Mouse (Mus musculus) myocyte (in vitro differentiated cells): Measurements from ENCODE around the gene Ppp1r11. TPM values are rescaled to one million over a fixed set of nuclear protein-coding genes. Genes with fewer than 3 reads are reported as not detected.

Source experiments
- H3K27me3 ChIP-seq: one replicate; pipeline ENCODE4 v1.6.1; 2011; ENCODE audit not compliant: control insufficient read depth, insufficient read depth, insufficient read length
- H3K36me3 ChIP-seq: one replicate; pipeline ENCODE4 v1.6.1; 2011; ENCODE audit not compliant: control insufficient read depth, insufficient read depth
- H3K4me2 ChIP-seq: one replicate; pipeline ENCODE4 v1.6.1; 2011; ENCODE audit warnings: low read depth, control low read depth
- H3K4me3 ChIP-seq: one replicate; pipeline ENCODE4 v1.5.1; 2011; ENCODE audit warnings: mild to moderate bottlenecking, control low read depth, moderate library complexity
- H3K79me2 ChIP-seq: one replicate; pipeline ENCODE4 v1.6.1; 2011; ENCODE audit not compliant: control insufficient read depth, insufficient read depth
- H3ac ChIP-seq: one replicate; pipeline ENCODE4 v1.6.1; 2011; ENCODE audit not compliant: control insufficient read depth, insufficient read length
- E2F4 ChIP-seq: IDR thresholded peaks from one replicate; pipeline ENCODE4 v1.6.1; 2011; ENCODE audit warnings: mild to moderate bottlenecking, control low read depth, moderate library complexity; ENCODE audit not compliant: insufficient read depth
- MAX ChIP-seq: IDR thresholded peaks from one replicate; pipeline ENCODE4 v1.6.1; 2011; ENCODE audit warnings: low read depth, mild to moderate bottlenecking, control low read depth
- MYOD1 ChIP-seq, 3 experiments: IDR thresholded peaks; one replicate each; pipeline ENCODE4 v1.6.1; 2011; ENCODE audit warnings: control low read depth in 2 of 3, low read depth in 2 of 3, mild to moderate bottlenecking in 2 of 3, moderate library complexity in 1 of 3; ENCODE audit not compliant: insufficient read length in 2 of 3, control insufficient read depth in 1 of 3
- MYOG ChIP-seq, 3 experiments: IDR thresholded peaks; one replicate each; pipeline ENCODE4 v1.6.1; 2011; ENCODE audit warnings: control low read depth in 2 of 3, low read depth in 2 of 3, mild to moderate bottlenecking in 2 of 3; ENCODE audit not compliant: insufficient read length in 2 of 3, control insufficient read depth in 1 of 3, insufficient read depth in 1 of 3
- POLR2A ChIP-seq: IDR thresholded peaks from one replicate; pipeline ENCODE4 v1.6.1; 2011; ENCODE audit warnings: low read depth, mild to moderate bottlenecking, control low read depth, moderate library complexity; ENCODE audit not compliant: insufficient read length
- POLR2AphosphoS2 ChIP-seq: IDR thresholded peaks from one replicate; pipeline ENCODE4 v1.6.1; 2011; ENCODE audit warnings: low read depth, control low read depth; ENCODE audit not compliant: insufficient read length
- REST ChIP-seq: IDR thresholded peaks from one replicate; pipeline ENCODE4 v1.6.1; 2011; ENCODE audit warnings: mild to moderate bottlenecking, control low read depth, moderate library complexity; ENCODE audit not compliant: insufficient read depth, insufficient read length
- SRF ChIP-seq: IDR thresholded peaks from one replicate; pipeline ENCODE4 v1.6.1; 2011; ENCODE audit warnings: low read depth; ENCODE audit not compliant: control insufficient read depth, insufficient read length
- TCF12 ChIP-seq: IDR thresholded peaks from one replicate; pipeline ENCODE4 v1.6.1; 2011; ENCODE audit warnings: mild to moderate bottlenecking, control low read depth; ENCODE audit not compliant: poor library complexity, insufficient read depth, severe bottlenecking
- TCF3 ChIP-seq: IDR thresholded peaks from one replicate; pipeline ENCODE4 v1.6.1; 2011; ENCODE audit warnings: low read depth, control low read depth; ENCODE audit not compliant: insufficient read length
- USF1 ChIP-seq: IDR thresholded peaks from one replicate; pipeline ENCODE4 v1.6.1; 2011; ENCODE audit warnings: low read depth, mild to moderate bottlenecking, control low read depth, moderate library complexity
- polyA plus RNA-seq: library from polyadenylated mRNA; unstranded; fragments of >200 nt; fragmentation: generic; extraction: Trizol; gene quantifications from one replicate; pipeline ENCODE4 v1.2.1, GENCODE M21; 2012; ENCODE audit warnings: missing spikeins

The Ppp1r11 gene
- polyA plus RNA-seq, 1 experiment: 153 TPM

DNA sequence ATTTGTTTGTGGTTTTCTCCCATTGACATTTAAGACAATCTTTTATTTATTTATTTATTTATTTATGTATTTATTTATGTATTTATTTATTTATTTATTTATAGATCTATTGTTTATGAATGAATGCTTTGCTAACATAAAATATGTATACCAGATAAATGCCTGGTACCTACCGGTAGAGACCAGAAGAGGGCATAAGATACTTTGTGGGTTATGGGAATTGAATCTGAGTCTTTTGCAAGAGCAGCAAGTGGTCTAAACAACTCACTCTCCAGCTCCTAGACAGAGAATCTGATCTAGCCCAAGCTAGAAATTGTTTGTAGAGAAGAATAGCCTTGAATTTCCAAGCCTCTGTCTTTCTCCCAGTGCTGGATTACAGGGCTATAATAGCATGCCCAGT is 50.9 kb downstream of the Ppp1r11 start:
- no peak overlapping the region for H3K4me2 ChIP-seq
- no peak overlapping the region for H3K4me3 ChIP-seq
- TF ChIP-seq TCF3 (no peak), TCF12 (no peak), MAX (no peak), SRF (no peak), POLR2A (no peak), E2F4 (no peak), REST (no peak), MYOD1 (IDR thresholded peaks at IDR 0.05; ENCODE audit: control insufficient read depth in 1 of 3, insufficient read length in 2 of 3, low read depth in 2 of 3) (no peak), USF1 (no peak), POLR2AphosphoS2 (no peak)
- H3K27me3 ChIP-seq: no peaks in the 10 kb centered on the region
- no peak overlapping the region for H3ac ChIP-seq
- no peaks in the 10 kb centered on the region for H3K79me2 ChIP-seq
- no peaks in the 10 kb centered on the region for H3K36me3 ChIP-seq

DNA sequence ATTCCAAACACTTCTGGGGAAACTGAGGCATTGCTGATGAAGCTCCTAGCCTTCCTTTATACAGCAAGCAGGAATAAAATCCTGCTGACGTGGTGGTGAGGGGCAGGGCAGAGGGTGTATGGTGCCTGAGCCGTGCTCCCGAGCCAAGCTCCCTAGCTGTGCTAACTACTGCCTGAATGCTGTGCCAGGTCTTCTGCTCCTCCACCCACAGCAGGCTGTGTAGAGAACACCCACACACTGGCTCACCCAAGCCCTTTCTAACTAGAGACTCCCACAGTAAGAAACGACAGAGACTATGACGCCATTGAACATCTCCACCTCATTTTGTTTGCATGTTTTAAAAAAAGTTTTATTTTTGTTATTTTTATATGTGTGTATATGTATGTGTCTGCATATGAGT is 51.5 kb downstream of the Ppp1r11 start:
- Histone ChIP-seq H3K79me2 (no peaks in the 10 kb centered on the region), H3K4me2 (no peak overlapping the region), H3ac (no peak overlapping the region), H3K4me3 (no peak overlapping the region), H3K36me3 (no peaks in the 10 kb centered on the region), H3K27me3 (no peaks in the 10 kb centered on the region)
- TF ChIP-seq TCF3: no peak
- no peak for TF ChIP-seq REST

GRCm38 (mm10) chr17:36899376-36899775 is 52.2 kb downstream of the Ppp1r11 start:
- no peaks in the 10 kb centered on the region for H3K27me3 ChIP-seq
- TF ChIP-seq POLR2A: no peak
- TF ChIP-seq E2F4: no peak
- no peak for TF ChIP-seq TCF12
- no peak for TF ChIP-seq MYOG (IDR thresholded peaks at IDR 0.05; ENCODE audit: control insufficient read depth in 1 of 3, insufficient read depth in 1 of 3, insufficient read length in 2 of 3, low read depth in 2 of 3)
- no peak for TF ChIP-seq MYOD1 (IDR thresholded peaks at IDR 0.05; ENCODE audit: control insufficient read depth in 1 of 3, insufficient read length in 2 of 3, low read depth in 2 of 3)
- no peak overlapping the region for H3ac ChIP-seq
- H3K4me2 ChIP-seq: no peak overlapping the region
- no peak overlapping the region for H3K4me3 ChIP-seq
- no peaks in the 10 kb centered on the region for H3K79me2 ChIP-seq
- H3K36me3 ChIP-seq: no peaks in the 10 kb centered on the region

Other genes starting within 250 kb of the Ppp1r11 start
- gene H2-M10.5, start 178.8 kb downstream of the Ppp1r11 start, polyA plus RNA-seq: not detected
- not detected for gene H2-M10.6, start 139.6 kb downstream of the Ppp1r11 start, polyA plus RNA-seq
- 17.1 TPM for gene Trim26, start 114.6 kb downstream of the Ppp1r11 start, polyA plus RNA-seq
- gene Trim15, start 84.5 kb downstream of the Ppp1r11 start, polyA plus RNA-seq: not detected
- not detected for gene Trim10, start 82.2 kb downstream of the Ppp1r11 start, polyA plus RNA-seq
- gene Trim40, start 61.6 kb downstream of the Ppp1r11 start, polyA plus RNA-seq: not detected
- gene Trim31, start 53.6 kb downstream of the Ppp1r11 start, polyA plus RNA-seq: not detected
- gene Rnf39, start 8.8 kb downstream of the Ppp1r11 start, polyA plus RNA-seq: 0.07 TPM
- gene Znrd1, start 6.8 kb upstream of the Ppp1r11 start, polyA plus RNA-seq: 58.6 TPM
- gene Znrd1as, start 6.9 kb upstream of the Ppp1r11 start, polyA plus RNA-seq: 6.1 TPM
- gene 2410137M14Rik, start 29.5 kb upstream of the Ppp1r11 start, polyA plus RNA-seq: not detected
- gene H2-M5, start 37.8 kb upstream of the Ppp1r11 start, polyA plus RNA-seq: 0.07 TPM
- 14.2 TPM for gene Zfp57, start 49.4 kb upstream of the Ppp1r11 start, polyA plus RNA-seq
- gene Mog, start 71.7 kb upstream of the Ppp1r11 start, polyA plus RNA-seq: 0.04 TPM
- gene Gabbr1, start 94.2 kb upstream of the Ppp1r11 start, polyA plus RNA-seq: 15.9 TPM
- not detected for gene Olfr90, start 136.8 kb upstream of the Ppp1r11 start, polyA plus RNA-seq
- gene Olfr91, start 146.5 kb upstream of the Ppp1r11 start, polyA plus RNA-seq: not detected
- gene Olfr92, start 168.3 kb upstream of the Ppp1r11 start, polyA plus RNA-seq: not detected
- not detected for gene Olfr93, start 209.8 kb upstream of the Ppp1r11 start, polyA plus RNA-seq
- gene Ubd, start 242.2 kb upstream of the Ppp1r11 start, polyA plus RNA-seq: not detected
- not detected for gene Olfr94, start 249.3 kb upstream of the Ppp1r11 start, polyA plus RNA-seq